Mouse (Mus musculus) thymus, postnatal 36 days (tissue): ENCODE measurements around the gene Gak.

ENCODE experiments used
- DNase-seq, 2 experiments: peaks; one replicate each; pipeline ENCODE4 v3.0.0; 2022; ENCODE audit warnings: mixed read lengths in 2 of 2

Gene Gak

GRCm38 (mm10) chr5:108581361-108581891 lies 48.1 kb downstream of the Gak start:
- DNase-seq, result no peak

GRCm38 (mm10) chr5:108573054-108573453 lies 56.5 kb downstream of the Gak start:
- DNase-seq, result no peak

GRCm38 (mm10) chr5:108570991-108571390 lies 58.6 kb downstream of the Gak start:
- no peak for DNase-seq

- no peak for DNase-seq
Observed at GRCm38 (mm10) chr5:108567104-108567503, 62.5 kb downstream of the Gak start.

DNA sequence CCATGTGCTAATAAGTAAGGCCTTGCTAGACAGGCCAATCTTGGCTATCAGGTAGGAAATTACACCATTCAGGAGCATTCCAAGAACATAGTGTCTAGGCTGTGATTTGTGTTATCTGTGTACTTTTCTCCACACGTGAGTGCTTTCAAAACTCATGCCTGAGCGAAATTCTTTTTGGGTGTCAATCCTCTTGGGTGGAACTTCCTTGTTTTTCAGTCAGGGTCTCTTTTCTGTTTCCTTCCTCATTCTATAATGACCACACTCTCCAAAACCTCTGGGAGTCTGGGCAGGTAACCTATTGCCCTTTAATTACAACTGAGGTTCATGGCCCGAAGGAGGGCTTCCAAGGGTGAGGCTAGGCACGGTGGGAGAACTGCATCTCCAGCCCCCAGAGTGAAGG lies 63.0 kb downstream of the Gak start:
- DNase-seq, result no peak

- DNase-seq, result no peak
Observed at GRCm38 (mm10) chr5:108565381-108565780, 64.2 kb downstream of the Gak start.

GRCm38 (mm10) chr5:108564346-108564745 lies 65.2 kb downstream of the Gak start:
- no peak for DNase-seq

DNA sequence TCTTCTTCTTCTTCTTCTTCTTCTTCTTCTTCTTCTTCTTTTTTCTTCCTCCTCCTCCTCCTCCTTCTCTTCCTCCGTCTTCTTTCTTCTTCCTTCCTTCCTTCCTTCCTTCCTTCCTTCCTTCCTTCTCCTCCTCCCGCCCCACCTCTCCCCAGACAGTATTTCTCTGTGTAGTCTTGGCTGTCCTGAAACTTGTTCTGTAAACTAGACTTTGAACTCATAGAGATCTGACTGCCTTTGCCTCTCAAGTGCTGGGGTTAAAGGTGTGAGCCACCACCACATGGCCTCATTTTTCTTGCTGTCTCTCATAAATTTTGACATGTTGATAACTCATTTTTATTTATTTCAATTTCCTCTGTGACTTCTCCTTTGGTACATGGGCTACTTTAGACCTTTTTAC lies 67.1 kb downstream of the Gak start:
- DNase-seq, result no peak

GRCm38 (mm10) chr5:108556986-108557385 lies 72.6 kb downstream of the Gak start:
- DNase-seq, result no peak

GRCm38 (mm10) chr5:108554041-108554440 lies 75.5 kb downstream of the Gak start:
- DNase-seq, result no peak

DNA sequence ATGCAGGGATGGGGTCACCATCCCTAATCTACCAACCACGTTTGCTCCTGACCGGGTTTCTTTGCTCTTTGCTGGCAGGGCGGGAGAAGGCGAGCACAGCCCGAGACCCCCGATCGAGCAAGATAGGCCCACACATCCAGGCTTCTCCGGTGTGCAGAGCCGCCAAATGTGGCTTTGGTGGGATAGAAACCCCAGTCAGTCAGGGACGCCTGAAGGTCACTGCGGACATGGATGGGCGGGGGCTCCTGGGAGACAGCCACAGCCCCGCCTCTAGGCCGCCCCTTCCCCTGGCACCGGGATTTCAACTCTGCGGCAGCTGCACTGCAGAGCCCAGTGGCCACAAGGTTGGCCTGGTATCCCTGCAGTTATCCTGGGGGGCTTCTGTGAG lies 79.4 kb downstream of the Gak start:
- no peak for DNase-seq

- no peak for DNase-seq
Observed at GRCm38 (mm10) chr5:108549489-108550206, 79.9 kb downstream of the Gak start, which contains the start of gene Cplx1. Gene Cplx1 (minus strand): TSS chr5:108550024.

GRCm38 (mm10) chr5:108549137-108549488 lies 80.4 kb downstream of the Gak start:
- no peak for DNase-seq

GRCm38 (mm10) chr5:108547636-108548035 lies 81.9 kb downstream of the Gak start:
- DNase-seq, result no peak

DNA sequence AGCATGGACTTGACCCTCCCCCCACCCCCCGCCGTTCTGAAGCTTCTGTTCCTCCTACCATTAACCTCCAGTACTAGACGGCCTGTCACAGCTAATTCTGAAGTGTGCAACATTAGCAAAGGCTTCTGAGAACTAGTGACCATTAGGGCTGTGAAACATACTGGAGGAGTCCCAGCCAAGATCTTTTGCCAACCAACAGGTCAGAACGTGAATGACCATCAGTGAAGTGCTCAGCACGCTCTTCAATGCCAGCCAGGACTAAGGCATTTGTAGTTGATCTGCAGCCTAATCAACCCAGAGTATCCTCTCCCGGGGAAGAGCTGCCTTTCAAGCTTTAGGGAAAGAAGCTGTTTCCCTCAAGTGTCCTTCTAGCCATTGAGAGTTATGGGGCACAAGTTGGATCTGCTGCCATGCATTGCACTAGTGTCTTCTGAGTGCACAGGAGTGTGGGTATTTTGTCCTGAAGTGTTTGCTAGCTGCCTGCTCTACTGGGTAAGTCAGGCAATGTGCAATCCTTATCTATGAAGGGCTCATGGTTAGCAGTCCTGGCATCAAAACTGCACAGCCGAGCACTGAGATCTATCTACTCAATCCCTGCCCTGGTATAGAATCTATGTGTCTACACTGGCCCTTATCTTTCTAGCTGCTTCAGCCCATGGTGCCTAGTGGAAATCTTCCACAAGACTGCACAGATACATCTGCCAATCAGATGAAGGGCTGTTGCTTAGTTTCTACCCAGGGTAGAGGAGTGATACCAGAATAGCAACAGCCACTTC lies 85.9 kb downstream of the Gak start:
- no peak for DNase-seq

DNA sequence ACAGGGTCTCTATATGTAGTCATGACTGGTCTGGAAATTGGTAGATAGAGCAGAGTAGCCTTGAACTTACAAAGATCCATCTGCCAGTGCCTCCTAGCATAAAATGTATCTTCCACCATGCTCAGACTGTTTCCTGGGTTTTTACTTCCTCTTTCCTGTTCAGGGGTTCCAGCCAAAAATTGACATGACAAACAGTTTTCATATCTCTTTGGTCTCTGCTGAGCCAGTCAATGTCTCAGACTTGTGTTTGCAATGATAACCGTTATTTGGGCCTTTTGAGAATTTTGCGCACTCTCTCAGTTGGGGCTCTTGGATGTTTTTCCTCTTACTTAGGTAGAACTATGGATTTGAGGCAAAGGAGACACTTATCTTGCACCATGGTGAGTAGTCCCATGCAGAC lies 95.4 kb downstream of the Gak start:
- no peak for DNase-seq

- DNase-seq, result no peak
Observed at GRCm38 (mm10) chr5:108522597-108522996, 107.0 kb downstream of the Gak start.

DNA sequence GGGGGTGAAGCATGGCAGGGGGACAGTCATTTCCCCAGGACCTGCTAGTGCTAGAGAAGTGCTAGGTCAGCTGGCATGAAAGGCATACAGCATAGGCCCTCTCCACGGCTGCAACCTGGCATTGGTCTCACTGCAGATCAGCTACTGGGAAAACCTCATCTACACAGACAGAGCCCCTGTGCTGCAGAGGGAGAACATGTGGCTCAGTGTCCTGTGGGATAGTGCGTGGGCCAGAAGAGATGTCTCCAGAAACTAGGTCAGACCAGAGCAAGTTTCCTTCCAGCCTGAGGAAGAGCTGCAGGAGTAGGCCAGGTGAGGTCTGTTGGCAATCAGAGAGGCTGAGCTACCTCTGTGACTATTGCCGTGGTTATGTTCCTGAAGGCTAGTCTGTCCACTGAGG lies 107.7 kb downstream of the Gak start:
- no peak for DNase-seq

GRCm38 (mm10) chr5:108521016-108521415 lies 108.5 kb downstream of the Gak start:
- no peak for DNase-seq

- no peak for DNase-seq
Observed at GRCm38 (mm10) chr5:108520153-108520552, 109.4 kb downstream of the Gak start.
